Mouse (Mus musculus): ENCODE results near the gene Akna. TPM values are rescaled to one million over a fixed set of nuclear protein-coding genes. Genes with fewer than 3 reads are reported as not detected.
A peak's percentile ranks its signal among the peaks of the same experiment; 100 is the strongest.

Akna gene
- total and polyA plus RNA-seq, 2 experiments, result 1.0 to 1.6 TPM

DNA sequence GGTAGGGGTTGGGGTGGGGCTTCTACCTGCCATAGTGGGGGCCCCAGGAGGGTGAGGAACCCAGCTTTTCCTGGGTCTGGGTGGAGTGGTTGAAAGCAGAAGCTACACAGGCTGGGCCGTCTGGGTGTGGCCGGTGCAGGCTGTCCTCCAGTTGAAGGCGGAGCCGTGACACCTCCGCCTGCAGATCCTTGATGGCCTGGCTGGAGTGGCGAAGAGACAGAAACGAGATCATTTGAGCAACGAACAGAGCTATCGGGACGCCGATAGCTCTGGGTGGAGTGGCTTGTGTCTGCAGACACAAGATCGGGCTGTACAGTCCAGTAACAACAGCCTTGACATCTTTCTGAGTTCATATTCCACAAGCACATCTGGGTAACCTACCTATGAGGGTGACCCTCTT is 28.8 kb downstream of the Akna start:
- no peaks in the 10 kb centered on the region for H3K79me2 ChIP-seq (ENCODE audit: control insufficient read depth, insufficient read depth, low read length)
- no peak overlapping the region for H3K9ac ChIP-seq (ENCODE audit: low read depth, low read length)
- DNase-seq (ENCODE audit: extremely low read depth, low read depth, low spot score), result no peak
- no peak overlapping the region for H3K4me3 ChIP-seq (ENCODE audit: insufficient read depth, low read depth, low read length)
- no peaks in the 10 kb centered on the region for H3K4me1 ChIP-seq (ENCODE audit: control insufficient read depth, insufficient read depth, low read length)
- no peaks in the 10 kb centered on the region for H3K27me3 ChIP-seq (ENCODE audit: control insufficient read depth, insufficient read depth, low read length)
- WGBS, result 86% methylated on average over 12 of the region's 12 CpGs
- no peak overlapping the region for H3K27ac ChIP-seq (replicated peaks; ENCODE audit: insufficient read depth, low read depth, low read length)
- H3K36me3 ChIP-seq (ENCODE audit: control insufficient read depth, insufficient read depth, low read length), result no peaks in the 10 kb centered on the region
- TF ChIP-seq POLR2A (IDR thresholded peaks at IDR 0.05; ENCODE audit: extremely low read depth, insufficient read depth, low read length), result no peak
- no peak for TF ChIP-seq CTCF (IDR thresholded peaks at IDR 0.05; ENCODE audit: low read depth, low read length)

DNA sequence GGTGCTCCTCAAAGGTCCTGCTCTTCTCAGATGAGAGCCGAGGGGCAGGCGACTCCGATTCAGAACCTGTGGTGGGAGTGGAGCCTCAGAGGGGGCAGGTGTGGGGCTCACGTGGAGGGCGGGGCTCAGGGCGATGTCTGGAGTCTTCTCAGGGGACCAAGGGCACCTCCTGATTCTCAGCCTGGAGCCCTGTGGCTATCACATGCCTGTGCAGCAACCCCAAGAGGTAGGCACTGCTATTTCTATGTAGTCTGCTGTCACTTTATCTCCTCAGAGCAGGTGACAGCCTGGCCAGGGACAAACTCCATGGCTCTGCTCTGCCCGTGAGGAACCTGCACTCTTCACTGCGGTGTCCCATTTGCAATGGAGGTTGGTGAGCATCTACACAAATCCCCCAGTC is 29.8 kb downstream of the Akna start:
- no peak for DNase-seq (ENCODE audit: extremely low read depth, low read depth, low spot score)
- Histone ChIP-seq H3K36me3 (ENCODE audit: control insufficient read depth, insufficient read depth, low read length) (no peaks in the 10 kb centered on the region), H3K9ac (ENCODE audit: low read depth, low read length) (no peak overlapping the region), H3K79me2 (ENCODE audit: control insufficient read depth, insufficient read depth, low read length) (no peaks in the 10 kb centered on the region), H3K27ac (replicated peaks; ENCODE audit: insufficient read depth, low read depth, low read length) (no peak overlapping the region), H3K4me3 (ENCODE audit: insufficient read depth, low read depth, low read length) (no peak overlapping the region), H3K27me3 (ENCODE audit: control insufficient read depth, insufficient read depth, low read length) (no peaks in the 10 kb centered on the region), H3K4me1 (ENCODE audit: control insufficient read depth, insufficient read depth, low read length) (no peaks in the 10 kb centered on the region)
- TF ChIP-seq CTCF (IDR thresholded peaks at IDR 0.05; ENCODE audit: low read depth, low read length) (no peak), POLR2A (IDR thresholded peaks at IDR 0.05; ENCODE audit: extremely low read depth, insufficient read depth, low read length) (no peak)
- 89% methylated on average over 8 of the region's 8 CpGs for WGBS

DNA sequence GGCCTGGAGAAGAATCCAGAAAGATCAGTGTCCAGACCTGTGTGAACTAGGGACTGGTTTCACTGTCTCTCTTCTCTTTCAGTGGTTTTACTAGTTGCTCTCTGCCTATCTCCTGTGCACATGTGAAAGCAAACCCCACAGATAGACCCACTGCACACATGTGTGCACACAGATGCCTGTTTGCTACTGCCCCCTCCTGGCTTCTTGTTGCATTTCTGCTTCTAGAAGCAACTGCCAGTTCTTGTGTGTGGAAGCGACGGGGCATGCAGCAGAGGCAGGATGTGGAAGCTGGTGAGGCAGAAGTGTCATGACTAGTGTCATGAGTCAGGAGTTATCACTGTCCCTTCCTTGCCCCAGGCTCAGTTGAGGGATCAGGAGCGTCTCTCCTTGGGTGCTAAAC is 31.3 kb downstream of the Akna start:
- H3K79me2 ChIP-seq (ENCODE audit: control insufficient read depth, insufficient read depth, low read length), result no peaks in the 10 kb centered on the region
- TF ChIP-seq POLR2A (IDR thresholded peaks at IDR 0.05; ENCODE audit: extremely low read depth, insufficient read depth, low read length), result no peak
- TF ChIP-seq CTCF (IDR thresholded peaks at IDR 0.05; ENCODE audit: low read depth, low read length), result peak; percentile 67
- no peak overlapping the region for H3K4me3 ChIP-seq (ENCODE audit: insufficient read depth, low read depth, low read length)
- WGBS, result 34% methylated on average over 3 of the region's 3 CpGs
- DNase-seq (ENCODE audit: extremely low read depth, low read depth, low spot score), result peak; percentile 45
- no peaks in the 10 kb centered on the region for H3K4me1 ChIP-seq (ENCODE audit: control insufficient read depth, insufficient read depth, low read length)
- H3K36me3 ChIP-seq (ENCODE audit: control insufficient read depth, insufficient read depth, low read length), result no peaks in the 10 kb centered on the region
- no peak overlapping the region for H3K9ac ChIP-seq (ENCODE audit: low read depth, low read length)
- H3K27me3 ChIP-seq (ENCODE audit: control insufficient read depth, insufficient read depth, low read length), result no peaks in the 10 kb centered on the region
- no peak overlapping the region for H3K27ac ChIP-seq (replicated peaks; ENCODE audit: insufficient read depth, low read depth, low read length)

DNA sequence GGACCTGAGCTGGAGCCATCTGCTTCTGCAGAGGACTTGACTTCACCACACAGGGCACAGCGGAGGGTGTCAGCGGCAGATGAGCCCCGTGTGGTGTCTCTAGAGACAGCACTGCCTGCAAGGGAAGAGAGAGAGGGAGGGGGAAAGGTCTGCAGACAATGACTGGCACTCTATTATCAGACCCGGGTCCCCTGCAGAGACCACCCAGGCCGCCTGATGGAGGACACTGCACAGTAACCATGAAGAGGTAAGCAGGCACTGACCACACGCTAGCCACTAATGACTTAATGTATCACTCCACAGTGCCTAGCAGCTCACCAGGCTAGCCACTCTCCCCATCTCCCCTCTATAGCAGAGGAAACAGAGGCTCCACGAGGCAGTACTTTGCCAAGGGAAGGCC is 32.3 kb downstream of the Akna start:
- Histone ChIP-seq H3K9ac (ENCODE audit: low read depth, low read length) (no peak overlapping the region), H3K79me2 (ENCODE audit: control insufficient read depth, insufficient read depth, low read length) (no peaks in the 10 kb centered on the region), H3K4me3 (ENCODE audit: insufficient read depth, low read depth, low read length) (no peak overlapping the region), H3K27me3 (ENCODE audit: control insufficient read depth, insufficient read depth, low read length) (no peaks in the 10 kb centered on the region), H3K27ac (replicated peaks; ENCODE audit: insufficient read depth, low read depth, low read length) (no peak overlapping the region), H3K4me1 (ENCODE audit: control insufficient read depth, insufficient read depth, low read length) (peaks cover 2% of the 10 kb centered on the region; the same call in 1 of the 2 replicates), H3K36me3 (ENCODE audit: control insufficient read depth, insufficient read depth, low read length) (no peaks in the 10 kb centered on the region)
- no peak for DNase-seq (ENCODE audit: extremely low read depth, low read depth, low spot score)
- WGBS, result 73% methylated on average over 7 of the region's 7 CpGs
- TF ChIP-seq POLR2A (IDR thresholded peaks at IDR 0.05; ENCODE audit: extremely low read depth, insufficient read depth, low read length), result no peak
- no peak for TF ChIP-seq CTCF (IDR thresholded peaks at IDR 0.05; ENCODE audit: low read depth, low read length)

DNA sequence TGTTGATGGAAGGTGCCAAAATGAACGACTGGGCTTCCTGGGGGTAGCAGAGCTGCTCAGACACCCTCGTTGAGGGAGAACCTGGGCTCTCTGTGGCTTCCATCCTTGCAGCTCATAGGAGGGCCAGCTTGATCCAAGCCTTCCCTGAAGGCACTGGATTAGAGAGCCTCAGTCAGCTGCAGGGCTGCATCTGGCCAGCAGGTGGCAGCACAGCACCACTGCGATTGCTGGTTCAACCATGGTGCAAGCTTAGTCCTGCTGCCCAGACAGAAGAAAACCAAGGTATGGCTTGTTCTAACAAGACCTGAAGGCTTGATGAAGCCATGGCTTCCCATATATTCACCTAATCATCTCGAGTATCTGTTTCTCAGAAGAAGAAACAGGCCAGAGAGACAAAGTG is 34.6 kb downstream of the Akna start:
- no peaks in the 10 kb centered on the region for H3K79me2 ChIP-seq (ENCODE audit: control insufficient read depth, insufficient read depth, low read length)
- no peak overlapping the region for H3K4me3 ChIP-seq (ENCODE audit: insufficient read depth, low read depth, low read length)
- H3K9ac ChIP-seq (ENCODE audit: low read depth, low read length), result no peak overlapping the region
- peak; percentile 51 for DNase-seq (ENCODE audit: extremely low read depth, low read depth, low spot score)
- TF ChIP-seq POLR2A (IDR thresholded peaks at IDR 0.05; ENCODE audit: extremely low read depth, insufficient read depth, low read length) (no peak), CTCF (IDR thresholded peaks at IDR 0.05; ENCODE audit: low read depth, low read length) (peak; percentile 100)
- no peaks in the 10 kb centered on the region for H3K36me3 ChIP-seq (ENCODE audit: control insufficient read depth, insufficient read depth, low read length)
- WGBS, result 9% methylated on average over 4 of the region's 4 CpGs
- no peak overlapping the region for H3K27ac ChIP-seq (replicated peaks; ENCODE audit: insufficient read depth, low read depth, low read length)
- peaks cover 2% of the 10 kb centered on the region; the same call in 1 of the 2 replicates for H3K4me1 ChIP-seq (ENCODE audit: control insufficient read depth, insufficient read depth, low read length)
- H3K27me3 ChIP-seq (ENCODE audit: control insufficient read depth, insufficient read depth, low read length), result no peaks in the 10 kb centered on the region

DNA sequence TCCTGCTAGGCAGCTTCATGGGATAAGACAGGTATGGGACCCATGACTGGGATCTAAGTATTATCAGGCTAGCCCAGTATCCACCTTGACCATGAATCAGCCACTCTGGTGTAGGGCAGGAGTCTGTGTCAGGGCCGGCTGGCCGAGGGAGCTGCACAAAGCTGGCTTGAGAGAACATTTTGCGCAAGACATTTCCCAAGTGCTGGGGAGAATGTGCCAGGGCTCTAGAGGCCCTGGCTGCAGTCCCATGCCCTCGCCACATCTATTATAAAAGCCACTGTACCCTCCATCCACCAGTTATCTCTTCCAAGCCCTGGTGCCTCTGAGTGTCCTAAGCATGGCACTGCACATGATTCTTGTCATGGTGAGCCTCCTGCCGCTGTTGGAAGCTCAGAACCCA is 41.0 kb downstream of the Akna start, which contains the start of gene Orm2:
TSS of gene Orm2 (plus strand) at position 300 of the 400 bp plus-strand sequence.
- WGBS, result 22% methylated on average over 5 of the region's 5 CpGs
- H3K4me3 ChIP-seq (ENCODE audit: insufficient read depth, low read depth, low read length), result no peak within 1 kb of the TSS
- H3K4me1 ChIP-seq (ENCODE audit: control insufficient read depth, insufficient read depth, low read length), result peaks cover 20% of the 10 kb centered on the region
- DNase-seq (ENCODE audit: extremely low read depth, low read depth, low spot score), result peak; percentile 89
- TF ChIP-seq POLR2A (IDR thresholded peaks at IDR 0.05; ENCODE audit: extremely low read depth, insufficient read depth, low read length), result no peak
- TF ChIP-seq CTCF (IDR thresholded peaks at IDR 0.05; ENCODE audit: low read depth, low read length), result no peak
- no peak within 1 kb of the TSS for H3K9ac ChIP-seq (ENCODE audit: low read depth, low read length)
- H3K27ac ChIP-seq (replicated peaks; ENCODE audit: insufficient read depth, low read depth, low read length), result peak within 1 kb of the TSS; percentile 55
- H3K79me2 ChIP-seq (ENCODE audit: control insufficient read depth, insufficient read depth, low read length), result no peaks in the 10 kb centered on the region
- H3K27me3 ChIP-seq (ENCODE audit: control insufficient read depth, insufficient read depth, low read length), result no peaks in the 10 kb centered on the region
- H3K36me3 ChIP-seq (ENCODE audit: control insufficient read depth, insufficient read depth, low read length), result no peaks in the 10 kb centered on the region
